Mouse (Mus musculus): Measurements from ENCODE around the gene Togaram1. TPM values are rescaled to one million over a fixed set of nuclear protein-coding genes. Genes with fewer than 3 reads are reported as not detected.

The Togaram1 gene
- total RNA-seq, 4 experiments from 2014 or later = 39.3 to 46.5 (median 39.7) TPM

- no peak for DNase-seq
Observed at GRCm38 (mm10) chr12:65058203-65058602, 92.6 kb downstream of the Togaram1 start.

DNA sequence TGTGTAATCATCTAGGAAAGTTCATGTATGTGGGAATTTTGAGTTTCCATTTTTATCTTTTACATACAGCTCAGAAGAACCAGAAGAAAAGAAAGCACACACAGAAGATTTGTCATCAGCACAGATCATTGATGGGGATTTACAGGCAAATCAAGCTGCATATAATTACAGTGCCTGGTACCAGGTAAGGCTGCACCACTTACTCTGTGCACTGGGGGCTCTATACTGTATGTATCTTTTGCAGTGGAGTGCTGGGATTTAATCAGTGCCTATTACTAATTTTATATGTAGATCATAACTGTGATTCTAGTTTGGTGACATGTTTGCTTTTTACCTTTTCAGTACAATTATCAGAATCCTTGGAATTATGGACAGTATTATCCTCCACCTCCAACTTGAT lies 95.5 kb downstream of the Togaram1 start:
- no peak for DNase-seq

DNA sequence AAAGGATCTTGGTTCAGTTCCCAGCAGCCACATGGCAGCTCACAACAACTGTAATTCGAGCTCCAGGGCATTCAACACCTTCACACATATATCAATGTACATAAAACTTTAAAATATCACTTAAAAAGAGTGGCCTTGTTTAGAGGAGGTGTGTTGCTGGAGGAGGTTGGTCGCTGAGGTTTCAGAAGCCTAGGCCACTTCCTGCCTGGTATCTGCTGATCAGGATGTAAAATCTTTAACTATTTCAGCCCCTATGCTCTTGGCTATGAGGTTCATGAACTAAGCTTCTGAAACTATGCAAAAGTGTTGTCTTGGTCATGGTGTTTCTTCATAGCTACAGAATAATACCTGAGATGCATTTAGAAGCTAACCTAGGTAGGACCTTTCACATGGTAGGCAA lies 99.6 kb downstream of the Togaram1 start:
- DNase-seq = no peak

DNA sequence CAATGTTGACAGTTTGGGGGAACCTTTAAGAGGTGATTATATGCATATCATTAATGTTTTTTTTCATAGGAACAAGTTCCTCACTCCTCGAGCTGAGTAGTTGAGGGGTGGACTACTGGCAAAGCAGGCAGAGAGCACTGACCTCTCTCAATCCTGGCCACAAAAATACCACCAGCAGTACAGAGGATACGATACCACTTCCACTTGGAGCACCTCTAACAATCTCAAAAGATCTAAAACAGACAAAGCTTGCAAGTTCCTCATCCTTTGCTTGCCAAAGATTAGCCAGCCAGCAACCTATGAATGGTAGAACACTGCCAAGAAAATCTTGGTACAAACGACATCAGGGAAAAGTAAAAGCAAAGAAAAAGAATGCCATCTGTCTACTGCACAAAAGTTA lies 100.6 kb downstream of the Togaram1 start:
- no peak for DNase-seq

DNA sequence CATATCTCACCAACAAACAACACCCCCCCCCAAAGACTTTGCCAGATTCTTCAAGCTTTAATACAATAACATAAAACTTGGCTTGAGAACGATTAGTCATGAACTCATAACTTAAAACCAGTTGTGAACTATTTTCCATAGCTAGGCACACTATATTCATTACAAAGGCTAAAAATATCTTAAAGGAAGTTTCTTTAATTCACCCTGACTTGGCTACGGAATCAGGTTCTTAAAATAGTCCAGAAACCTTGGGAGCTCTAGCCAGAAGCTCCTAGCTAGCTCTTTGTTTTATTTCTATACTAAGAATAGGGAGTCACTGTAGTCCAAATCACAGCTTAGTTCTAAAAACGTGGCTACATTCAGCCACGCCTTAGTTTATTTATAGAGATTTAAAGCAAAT lies 102.8 kb downstream of the Togaram1 start:
- DNase-seq = no peak

Other genes with a start within 250 kb of the Togaram1 start
- gene Gm527, start 47.9 kb upstream of the Togaram1 start, total RNA-seq (2022) = 1 to 10 TPM; 4.1 to 7.5 (median 5.7) TPM
- gene Klhl28, start 270 bp upstream of the Togaram1 start, total RNA-seq (2022) = 10 to 100 TPM; 15.0 to 16.0 (median 15.6) TPM
- 10 to 100 TPM; 23.6 to 70.7 (median 44.5) TPM for gene Prpf39, start 70.5 kb downstream of the Togaram1 start, total RNA-seq (2022)
- gene Fkbp3, start 108.2 kb downstream of the Togaram1 start, total RNA-seq (2022) = 100 to 1,000 TPM in 3 of 4 experiments, 10 to 100 TPM in 1; 100.0 to 144 (median 129) TPM
- gene Fancm, start 109.8 kb downstream of the Togaram1 start, total RNA-seq (2022) = 10 to 100 TPM; 11.2 to 13.3 (median 11.9) TPM
- gene Mis18bp1, start 206.8 kb downstream of the Togaram1 start, total RNA-seq (2022) = 1 to 10 TPM in 1 of 4 experiments, under 1 TPM in 3; 0.51 to 1.0 (median 0.79) TPM